Mouse (Mus musculus) mesoderm, embryonic 11.5 days (tissue): Measurements from ENCODE around the gene Polh.

Experiments
- DNase-seq: peaks from one replicate; pipeline ENCODE4 v3.0.0-alpha.2; 2012; ENCODE audit warnings: low read depth, low spot score

Polh gene

DNA sequence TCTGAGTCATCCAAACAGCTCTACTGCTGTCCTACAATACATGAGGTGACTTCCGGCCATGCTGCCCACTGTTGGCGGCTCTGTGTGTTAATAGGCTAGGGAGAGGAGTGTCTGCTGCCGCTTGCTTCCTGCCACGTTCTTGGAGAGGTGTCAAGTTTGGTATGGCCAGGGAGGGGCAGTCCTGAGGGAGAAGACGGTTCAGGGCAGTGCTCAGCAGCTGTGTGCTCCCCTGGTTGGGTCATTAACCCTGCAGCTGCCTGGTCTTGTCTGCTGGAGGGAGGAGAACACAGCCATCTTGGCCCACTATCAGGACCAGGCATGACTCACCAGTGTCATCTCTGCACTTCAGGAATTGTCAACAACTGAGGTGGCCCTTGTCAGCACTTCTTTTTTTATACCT, 34.1 kb downstream of the Polh start:
- DNase-seq, result no peak

DNA sequence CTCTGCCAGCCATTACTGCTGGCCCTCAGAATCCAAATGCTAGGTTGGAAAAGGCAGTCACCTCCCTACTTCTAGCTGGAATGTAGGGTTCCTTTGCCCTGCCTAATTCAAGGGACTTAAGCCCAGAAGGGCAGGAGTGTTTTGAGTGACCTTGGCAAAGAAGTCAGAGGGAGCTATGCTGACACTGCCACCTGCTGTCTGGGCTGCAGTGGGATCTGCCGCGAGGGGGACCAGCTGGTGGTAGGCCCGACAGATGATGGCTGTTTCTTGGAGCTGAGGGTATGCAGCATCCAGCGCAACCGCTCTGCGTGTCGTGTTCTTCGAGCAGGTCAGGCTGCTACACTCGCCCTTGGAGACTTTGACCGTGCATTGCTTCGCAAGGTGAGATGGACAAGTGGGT, 35.4 kb downstream of the Polh start:
- no peak for DNase-seq

DNA sequence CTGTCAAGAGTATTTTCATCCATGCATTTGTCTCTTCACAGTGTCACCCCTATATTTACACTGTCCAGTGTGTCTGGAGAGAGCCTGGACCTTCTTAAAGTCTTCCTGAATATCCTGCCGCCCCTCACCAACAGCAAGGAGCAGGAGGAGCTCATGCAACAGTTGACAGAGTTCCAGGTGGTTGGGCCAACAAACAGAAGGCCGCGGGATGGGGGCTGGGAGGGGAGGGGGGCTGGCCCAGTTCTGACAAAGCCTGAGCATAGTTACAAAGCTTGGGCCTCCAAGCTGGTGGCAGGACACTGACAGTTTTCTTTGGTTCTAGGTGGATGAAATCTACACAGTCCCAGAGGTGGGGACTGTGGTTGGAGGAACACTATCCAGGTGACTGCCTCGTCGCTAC, 36.2 kb downstream of the Polh start:
- no peak for DNase-seq

DNA sequence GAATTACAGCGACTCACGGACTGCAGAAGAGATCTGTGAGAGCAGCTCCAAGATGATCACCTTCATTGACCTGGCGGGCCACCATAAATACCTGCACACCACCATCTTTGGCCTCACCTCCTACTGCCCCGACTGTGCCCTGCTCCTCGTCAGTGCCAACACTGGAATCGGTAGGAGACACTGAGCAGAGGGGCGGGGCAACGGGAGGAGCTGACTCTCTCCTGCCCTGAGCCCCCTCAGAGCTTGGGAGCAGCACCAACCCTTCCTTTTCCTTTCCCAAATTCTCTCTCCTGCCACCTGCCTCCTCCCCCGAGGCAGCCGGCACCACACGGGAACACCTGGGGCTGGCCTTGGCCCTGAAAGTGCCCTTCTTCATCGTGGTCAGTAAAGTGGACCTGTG, 37.0 kb downstream of the Polh start:
- DNase-seq, result no peak

DNA sequence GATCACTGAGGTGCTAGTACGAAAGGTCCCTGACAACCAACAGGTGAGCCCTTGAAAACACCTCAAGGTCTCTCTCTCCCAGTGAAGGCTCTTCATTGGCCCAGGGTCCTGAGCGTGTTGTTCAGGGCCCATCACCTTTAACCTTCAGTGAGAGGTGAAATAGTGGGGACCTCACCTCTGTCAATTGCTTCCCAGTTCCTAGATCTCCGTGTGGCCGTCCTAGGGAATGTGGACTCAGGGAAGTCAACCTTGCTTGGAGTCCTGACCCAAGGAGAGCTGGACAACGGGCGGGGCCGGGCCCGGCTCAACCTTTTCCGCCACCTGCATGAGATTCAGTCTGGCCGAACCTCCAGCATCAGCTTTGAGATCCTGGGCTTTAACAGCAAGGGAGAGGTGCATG, 37.7 kb downstream of the Polh start:
- no peak for DNase-seq

DNA sequence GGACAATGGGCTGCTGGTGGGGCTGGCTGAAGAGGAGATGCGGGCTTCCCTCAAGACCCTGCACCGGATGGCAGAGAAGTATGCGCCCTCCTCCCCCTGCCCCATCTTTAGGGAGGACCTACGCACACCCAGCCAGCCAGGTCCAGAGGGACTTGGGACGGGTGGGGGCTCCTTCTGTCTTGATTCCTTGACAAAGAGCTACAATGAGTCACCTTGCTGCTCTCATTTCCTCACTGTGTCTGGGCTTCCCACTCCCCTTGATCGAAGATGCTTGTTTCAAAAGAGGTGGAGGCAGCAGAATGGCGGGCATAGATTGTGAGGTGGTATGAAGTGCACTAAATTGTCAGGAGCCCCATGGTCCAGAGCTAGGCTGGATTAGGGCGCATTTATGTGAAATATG, 38.1 kb downstream of the Polh start:
- no peak for DNase-seq

- no peak for DNase-seq
Measured at GRCm38 (mm10) chr17:46162951-46163421, 39.5 kb downstream of the Polh start.

DNA sequence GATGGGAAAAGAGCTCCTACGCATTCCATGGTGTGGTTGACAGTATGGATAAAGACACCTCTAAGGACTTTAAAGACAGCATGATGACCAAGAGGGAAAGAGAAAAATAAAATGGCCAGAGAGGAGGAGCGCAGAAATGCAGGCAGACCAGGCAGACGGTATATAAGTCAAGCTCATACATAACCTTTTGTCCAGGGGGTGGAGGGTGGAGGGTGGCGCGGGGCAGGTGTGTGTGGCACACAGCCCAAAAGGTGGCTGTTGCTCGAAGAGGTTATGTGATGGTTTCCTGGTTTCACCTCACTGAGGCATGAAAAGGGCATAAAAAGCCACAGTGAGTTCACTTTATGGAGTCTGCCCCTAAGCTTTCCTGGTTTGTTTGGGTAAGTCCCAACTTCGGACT, 39.9 kb downstream of the Polh start:
- DNase-seq, result no peak

DNA sequence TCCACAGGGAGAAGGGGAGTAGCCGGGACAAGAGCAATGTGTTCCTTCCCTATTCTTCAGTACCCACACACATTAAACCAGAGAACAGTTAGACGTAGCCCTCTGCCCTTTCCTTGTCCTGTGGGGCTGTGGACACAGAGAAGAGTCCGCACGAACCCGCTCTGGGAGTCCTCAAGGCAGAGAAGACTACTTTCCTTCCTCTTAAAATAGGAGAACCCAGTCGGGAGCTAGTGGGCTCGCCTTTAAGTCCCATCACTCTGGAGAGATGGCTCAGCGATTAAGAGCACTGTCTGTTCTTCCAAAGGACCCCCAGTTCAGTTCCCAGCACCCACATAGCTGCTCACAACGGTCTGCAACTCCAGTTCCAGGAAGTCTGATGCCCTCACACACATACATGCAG, 40.7 kb downstream of the Polh start:
- no peak for DNase-seq

DNA sequence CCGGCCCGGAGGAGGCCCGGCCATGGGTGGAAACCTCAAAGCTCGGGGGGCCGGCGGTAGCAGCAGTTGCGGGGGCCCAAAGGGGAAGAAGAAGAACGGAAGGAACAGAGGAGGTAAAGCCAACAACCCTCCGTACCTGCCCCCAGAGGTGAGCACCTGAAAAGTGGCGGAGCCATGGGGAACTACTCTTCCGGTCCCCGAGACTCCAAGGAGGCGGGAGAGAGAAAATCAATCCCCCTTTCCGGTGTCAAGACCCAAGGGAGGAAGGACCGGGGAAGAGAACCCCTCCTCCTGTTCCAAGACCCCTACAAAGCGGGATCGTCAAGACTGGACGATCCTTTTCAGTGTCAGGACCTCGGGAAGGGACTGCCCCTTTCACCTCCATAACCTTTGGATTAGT, 41.3 kb downstream of the Polh start:
- DNase-seq, result peak; percentile 48

GRCm38 (mm10) chr17:46160686-46161085, 41.8 kb downstream of the Polh start, which contains the start of gene Gtpbp2:
Gene Gtpbp2, plus strand, starts transcription at chr17:46161032.
- peak; percentile 99 for DNase-seq

DNA sequence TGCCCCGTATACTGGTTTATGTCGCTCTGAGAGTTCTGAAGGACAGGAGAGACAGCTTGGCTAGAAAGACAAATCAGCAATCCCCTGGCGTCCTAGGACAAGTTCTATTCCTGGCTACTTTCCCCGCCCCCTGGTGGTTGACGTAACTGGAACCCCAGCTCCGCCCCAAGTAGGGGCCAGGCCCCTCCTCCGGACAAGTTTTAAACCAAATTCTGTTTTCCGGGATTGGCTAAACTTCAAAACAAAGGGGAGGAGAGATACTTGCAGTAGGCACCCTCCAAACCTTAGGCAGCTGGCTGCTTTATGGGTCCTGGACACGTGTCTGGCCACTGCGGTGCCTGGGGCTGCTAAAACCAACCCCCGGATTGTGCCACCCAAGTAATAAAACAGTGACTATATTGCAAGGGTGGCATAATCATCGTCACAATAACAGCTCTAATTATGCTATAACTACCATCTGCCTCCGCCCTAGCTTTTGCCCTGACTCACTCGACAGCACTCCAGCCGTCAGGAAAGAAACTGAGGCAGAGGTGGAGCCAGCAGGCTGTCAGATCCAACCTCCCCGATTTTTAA, 42.3 kb downstream of the Polh start:
- peak; percentile 92 for DNase-seq

GRCm38 (mm10) chr17:46159236-46159635, 43.2 kb downstream of the Polh start:
- no peak for DNase-seq

- no peak for DNase-seq
Measured at GRCm38 (mm10) chr17:46157131-46157530, 45.3 kb downstream of the Polh start.

DNA sequence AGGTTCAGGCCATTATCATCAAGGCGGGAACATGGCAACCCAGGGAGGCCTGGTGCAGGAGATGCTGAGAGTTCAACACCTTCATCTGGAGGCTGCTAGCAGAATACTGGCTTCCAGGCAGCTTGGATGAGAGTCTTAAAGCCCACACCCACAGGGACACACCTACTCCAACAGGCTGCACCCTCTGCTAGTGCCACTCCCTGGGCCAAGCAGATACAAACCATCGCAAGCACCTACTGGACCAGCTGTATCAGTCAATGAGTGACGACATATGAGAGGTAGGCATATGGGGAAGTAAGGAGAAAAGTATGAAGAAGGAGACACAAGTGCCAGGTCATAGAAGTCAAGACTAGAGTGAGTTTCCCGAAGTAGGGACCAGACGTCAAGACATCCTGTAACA, 45.8 kb downstream of the Polh start:
- no peak for DNase-seq

DNA sequence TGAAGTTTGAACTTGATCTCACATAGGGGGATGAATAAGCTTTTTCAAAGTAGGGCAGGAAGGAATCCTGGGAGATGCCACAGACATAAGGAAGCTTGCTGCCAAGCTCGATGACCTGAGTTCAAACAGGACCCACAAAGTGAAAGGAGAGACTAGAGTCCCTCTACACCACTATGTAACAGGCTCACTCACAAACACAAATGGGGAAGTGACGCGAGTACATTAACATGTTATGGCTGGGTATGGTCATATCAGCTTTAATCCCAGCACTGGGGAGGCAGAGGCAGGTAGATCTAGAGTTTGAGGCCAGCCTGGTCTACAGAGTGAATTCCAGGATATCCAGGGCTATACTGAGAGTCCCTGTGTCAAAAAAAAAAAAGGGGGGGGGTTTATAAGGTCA, 48.1 kb downstream of the Polh start:
- no peak for DNase-seq

DNA sequence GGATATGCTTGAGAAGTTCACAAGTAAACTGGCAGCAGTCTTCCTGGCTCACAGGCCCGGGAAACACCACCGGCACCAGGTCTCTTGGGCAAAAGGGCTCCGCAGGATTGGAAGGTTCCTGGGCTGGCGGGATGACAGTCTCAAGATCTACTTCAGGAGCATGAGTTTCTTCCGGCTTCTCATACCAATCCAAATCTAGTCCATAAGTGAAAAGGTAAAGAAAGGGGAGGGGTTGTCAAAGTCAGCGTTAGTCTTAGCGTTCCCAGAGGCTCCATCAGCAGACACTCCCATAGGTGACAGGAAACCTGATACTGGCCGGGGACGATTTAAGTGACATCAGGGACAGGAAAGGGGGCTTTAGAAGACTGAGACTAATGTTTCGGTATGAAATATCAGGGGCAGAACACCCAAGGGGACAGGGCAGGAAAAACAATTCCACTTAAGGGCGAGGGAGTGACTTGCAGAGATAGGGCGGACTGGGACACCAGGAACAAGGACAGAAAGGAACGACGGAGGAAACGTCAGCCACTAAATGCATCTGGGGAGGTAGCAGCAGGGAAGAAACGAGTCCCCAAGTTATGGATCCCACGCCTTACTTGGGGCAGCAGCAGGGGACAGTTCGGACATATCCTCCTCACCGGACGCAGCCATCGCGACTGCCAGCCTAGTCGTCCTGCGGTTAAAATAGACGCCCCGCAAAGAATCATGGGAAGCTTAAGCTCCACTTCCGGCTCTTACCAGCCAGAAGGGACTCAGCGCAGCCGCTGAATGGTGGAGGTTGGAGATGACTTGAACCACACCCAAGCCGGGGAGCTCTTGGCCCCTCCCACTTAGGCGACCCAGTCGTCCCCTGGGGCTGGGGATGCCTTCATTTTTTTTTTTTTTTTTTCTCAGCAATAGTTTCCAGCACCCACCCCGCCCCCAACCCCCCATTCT, 49.3 kb downstream of the Polh start, which contains the start of gene Mad2l1bp:
Gene Mad2l1bp, minus strand, starts transcription at position 707 of the 936 bp plus-strand sequence.
- peak; percentile 95 for DNase-seq

GRCm38 (mm10) chr17:46143578-46144423, 58.6 kb downstream of the Polh start, which contains the start of gene Rsph9:
Gene Rsph9, minus strand, starts transcription at chr17:46144216.
- DNase-seq, result peak; percentile 80

GRCm38 (mm10) chr17:46139872-46140271, 62.6 kb downstream of the Polh start:
- DNase-seq, result no peak

DNA sequence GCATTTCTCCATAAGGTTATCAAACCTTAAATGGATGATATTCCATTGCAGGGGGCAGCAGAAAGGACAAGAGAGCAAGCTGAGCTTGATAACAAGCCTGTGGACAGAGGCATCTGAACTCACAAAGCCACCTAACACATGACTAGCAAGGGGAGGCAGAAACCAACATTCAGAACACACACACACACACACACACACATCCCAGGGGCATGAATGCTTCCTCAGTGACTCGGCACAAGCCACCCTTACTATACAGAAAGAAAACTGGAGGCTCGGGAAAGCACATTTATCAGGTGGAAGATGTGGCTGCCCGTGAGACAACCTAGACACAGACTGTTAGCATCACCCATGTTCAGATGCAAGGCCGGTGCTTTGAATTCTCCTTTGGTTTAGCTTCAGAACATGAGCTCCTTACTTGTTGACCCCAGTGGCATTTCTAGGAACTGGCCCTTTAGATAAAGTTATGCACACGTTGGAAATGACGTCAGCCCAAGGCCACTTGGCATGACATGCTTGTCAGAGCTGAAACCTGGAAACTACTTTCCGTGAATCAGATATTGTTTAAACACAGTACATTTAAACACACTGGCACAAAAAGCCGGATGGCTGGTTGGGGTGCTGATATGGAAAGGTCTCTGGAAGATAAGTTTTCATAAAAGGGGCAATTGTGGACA, 63.7 kb downstream of the Polh start:
- no peak for DNase-seq

DNA sequence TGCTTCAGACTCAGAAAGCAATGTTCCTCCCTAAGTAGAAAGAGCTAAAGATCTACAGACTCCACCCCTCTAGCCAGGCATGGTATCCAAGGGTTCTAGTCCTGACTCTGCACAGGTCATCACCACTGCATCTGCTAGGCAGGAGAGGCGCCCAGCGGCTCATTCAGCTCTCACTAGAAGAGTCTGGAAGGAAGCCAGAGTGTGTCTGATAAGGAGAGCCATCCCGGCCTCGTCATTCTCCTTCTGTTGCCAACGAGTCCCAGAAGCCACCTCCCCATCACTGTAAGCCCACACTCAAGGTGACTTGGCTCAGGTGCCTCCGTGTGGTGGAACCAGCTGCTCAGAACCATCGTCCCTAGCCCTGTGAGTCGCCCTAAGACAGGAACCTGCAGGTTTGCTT, 69.6 kb downstream of the Polh start:
- no peak for DNase-seq
